Mouse (Mus musculus) stomach, postnatal 0 days (tissue): ENCODE results near the gene Gm9821. TPM values are rescaled to one million over a fixed set of nuclear protein-coding genes. Genes with fewer than 3 reads are reported as not detected.
A peak's percentile ranks its signal among the peaks of the same experiment; 100 is the strongest.

Experiments
- ATAC-seq: fragments of 200-750 bp; cut with Nextera tagmentation; 2 replicates; pipeline ENCODE4 v1.8.0; 2017; ENCODE audit not compliant: low FRiP score, low TSS enrichment
- DNase-seq: peaks from one replicate; pipeline ENCODE4 v3.0.0-alpha.2; 2016; ENCODE audit warnings: low spot score
- H3K27ac ChIP-seq: fragments of 300-500 bp; sonication (generic); replicated peaks from 2 replicates; pipeline ENCODE4 v1.5.1; 2014; ENCODE audit warnings: mild to moderate bottlenecking, control low read depth
- H3K27me3 ChIP-seq: fragments of 300-500 bp; sonication (generic); 2 replicates; pipeline ENCODE4 v1.6.1; 2014; ENCODE audit warnings: low read length; ENCODE audit not compliant: control insufficient read depth, insufficient read depth
- H3K36me3 ChIP-seq: fragments of 300-500 bp; sonication (generic); 2 replicates; pipeline ENCODE4 v1.6.1; 2014; ENCODE audit warnings: low read length, mixed read lengths; ENCODE audit not compliant: control insufficient read depth, insufficient read depth
- H3K4me1 ChIP-seq: fragments of 300-500 bp; sonication (generic); replicated peaks from 2 replicates; pipeline ENCODE4 v1.6.1; 2014; ENCODE audit warnings: antibody characterized with exemption; ENCODE audit not compliant: control insufficient read depth, insufficient read depth
- H3K4me2 ChIP-seq: fragments of 300-500 bp; sonication (generic); replicated peaks from 2 replicates; pipeline ENCODE4 v1.6.1; 2014; ENCODE audit warnings: low read depth, mild to moderate bottlenecking, control low read depth, moderate library complexity
- H3K4me3 ChIP-seq: fragments of 300-500 bp; sonication (generic); 2 replicates; pipeline ENCODE4 v1.5.1; 2014; ENCODE audit warnings: low read depth, low read length, control low read depth
- H3K9ac ChIP-seq: fragments of 300-500 bp; sonication (generic); 2 replicates; pipeline ENCODE4 v1.6.1; 2014; ENCODE audit warnings: mild to moderate bottlenecking, low read length, control low read depth, mixed read lengths
- H3K9me3 ChIP-seq: fragments of 300-500 bp; sonication (generic); 2 replicates; pipeline ENCODE4 v1.6.1; 2016; ENCODE audit warnings: low read length; ENCODE audit not compliant: control insufficient read depth
- CTCF ChIP-seq: IDR thresholded peaks from 2 replicates; pipeline ENCODE4 v1.5.1; 2016; ENCODE audit warnings: antibody characterized with exemption, low read depth, mild to moderate bottlenecking, moderate library complexity
- EP300 ChIP-seq: optimal IDR thresholded peaks from 2 replicates; pipeline ENCODE3; 2016; ENCODE audit warnings: antibody characterized with exemption
- WGBS: fragments of 180-500 bp; shearing (Covaris S2); extraction: QIAGEN DNeasy Blood & Tissue Kit; methylation state at CpG from one replicate; pipeline ENCODE4 v1.1.7; 2014; 5-methylcytosine and 5-hydroxymethylcytosine counted together
- polyA plus RNA-seq: library from polyadenylated mRNA; unstranded; fragments of >200 nt; fragmentation: Nextera tagmentation; extraction: Ambion mirVana; gene quantifications from 2 replicates; pipeline ENCODE4 v1.2.1, GENCODE M21; 2015

The Gm9821 gene
- polyA plus RNA-seq, 1 experiment from 2014 or later = 0.15 TPM

GRCm38 (mm10) chr2:91955121-91955591 lies 9.7 kb downstream of the Gm9821 start:
- no peaks in the 10 kb centered on the region for H3K27me3 ChIP-seq
- H3K4me2 ChIP-seq = no peak overlapping the region
- TF ChIP-seq EP300 (no peak), CTCF (no peak)
- WGBS = 51% methylated on average over 4 of the region's 4 CpGs
- no peak overlapping the region for H3K4me3 ChIP-seq
- DNase-seq (peak; percentile 42), ATAC-seq (no peak)
- H3K9me3 ChIP-seq = no peaks in the 10 kb centered on the region
- H3K27ac ChIP-seq = 0 out of 2 replicates have a peak overlapping the region, but pooled peaks have one; percentile 19
- H3K36me3 ChIP-seq = no peaks in the 10 kb centered on the region
- peaks cover 11% of the 10 kb centered on the region for H3K4me1 ChIP-seq
- H3K9ac ChIP-seq = no peak overlapping the region

GRCm38 (mm10) chr2:91955875-91956274 lies 10.4 kb downstream of the Gm9821 start:
- Histone ChIP-seq H3K9me3 (no peaks in the 10 kb centered on the region), H3K27ac (peak overlapping the region; percentile 19; the same call in 1 of the 2 replicates), H3K36me3 (no peaks in the 10 kb centered on the region), H3K27me3 (no peaks in the 10 kb centered on the region), H3K4me1 (peaks cover 9% of the 10 kb centered on the region; the same call in 1 of the 2 replicates), H3K9ac (no peak overlapping the region), H3K4me3 (no peak overlapping the region), H3K4me2 (no peak overlapping the region)
- TF ChIP-seq CTCF (no peak), EP300 (no peak)
- ATAC-seq (no peak), DNase-seq (no peak)
- 70% methylated on average over 6 of the region's 6 CpGs for WGBS

DNA sequence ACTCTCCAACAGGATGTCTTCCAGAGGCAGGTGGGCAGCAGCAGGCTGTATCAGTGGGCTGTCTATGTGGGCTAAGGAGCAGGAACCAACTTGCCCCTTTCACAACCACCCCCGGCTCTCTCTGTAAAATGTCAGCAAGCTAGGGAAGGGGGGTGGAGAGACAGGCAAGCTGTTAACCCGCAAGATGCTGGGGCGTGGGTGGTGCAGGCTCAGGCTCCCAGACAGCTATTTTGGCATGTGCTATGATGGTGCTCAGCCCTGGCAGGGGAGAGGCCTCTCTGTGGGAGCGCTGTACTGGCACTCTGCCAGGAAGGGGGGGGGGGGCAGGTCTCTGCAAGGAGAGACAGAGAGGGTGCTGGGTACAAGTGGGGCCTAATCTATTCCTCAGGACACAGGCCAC lies 11.6 kb downstream of the Gm9821 start:
- H3K4me3 ChIP-seq = no peak overlapping the region
- WGBS = 4% methylated on average over 4 of the region's 4 CpGs
- DNase-seq (peak; percentile 73), ATAC-seq (0 out of 2 replicates have a peak, but pooled peaks have one; percentile 13)
- H3K36me3 ChIP-seq = no peaks in the 10 kb centered on the region
- no peak overlapping the region for H3K4me2 ChIP-seq
- H3K4me1 ChIP-seq = peaks cover 9% of the 10 kb centered on the region; the same call in 1 of the 2 replicates
- H3K27me3 ChIP-seq = no peaks in the 10 kb centered on the region
- 0 out of 2 replicates have a peak overlapping the region, but pooled peaks have one; percentile 14 for H3K27ac ChIP-seq
- TF ChIP-seq CTCF = no peak
- H3K9me3 ChIP-seq = no peaks in the 10 kb centered on the region
- H3K9ac ChIP-seq = no peak overlapping the region

GRCm38 (mm10) chr2:91958049-91958448 lies 12.5 kb downstream of the Gm9821 start:
- Histone ChIP-seq H3K27me3 (no peaks in the 10 kb centered on the region), H3K9ac (no peak overlapping the region), H3K4me3 (no peak overlapping the region), H3K4me1 (peaks cover 9% of the 10 kb centered on the region; the same call in 1 of the 2 replicates), H3K9me3 (no peaks in the 10 kb centered on the region), H3K27ac (no peak overlapping the region), H3K4me2 (no peak overlapping the region), H3K36me3 (no peaks in the 10 kb centered on the region)
- DNase-seq (no peak), ATAC-seq (no peak)
- WGBS = 76% methylated on average over 8 of the region's 8 CpGs
- TF ChIP-seq EP300 = no peak

DNA sequence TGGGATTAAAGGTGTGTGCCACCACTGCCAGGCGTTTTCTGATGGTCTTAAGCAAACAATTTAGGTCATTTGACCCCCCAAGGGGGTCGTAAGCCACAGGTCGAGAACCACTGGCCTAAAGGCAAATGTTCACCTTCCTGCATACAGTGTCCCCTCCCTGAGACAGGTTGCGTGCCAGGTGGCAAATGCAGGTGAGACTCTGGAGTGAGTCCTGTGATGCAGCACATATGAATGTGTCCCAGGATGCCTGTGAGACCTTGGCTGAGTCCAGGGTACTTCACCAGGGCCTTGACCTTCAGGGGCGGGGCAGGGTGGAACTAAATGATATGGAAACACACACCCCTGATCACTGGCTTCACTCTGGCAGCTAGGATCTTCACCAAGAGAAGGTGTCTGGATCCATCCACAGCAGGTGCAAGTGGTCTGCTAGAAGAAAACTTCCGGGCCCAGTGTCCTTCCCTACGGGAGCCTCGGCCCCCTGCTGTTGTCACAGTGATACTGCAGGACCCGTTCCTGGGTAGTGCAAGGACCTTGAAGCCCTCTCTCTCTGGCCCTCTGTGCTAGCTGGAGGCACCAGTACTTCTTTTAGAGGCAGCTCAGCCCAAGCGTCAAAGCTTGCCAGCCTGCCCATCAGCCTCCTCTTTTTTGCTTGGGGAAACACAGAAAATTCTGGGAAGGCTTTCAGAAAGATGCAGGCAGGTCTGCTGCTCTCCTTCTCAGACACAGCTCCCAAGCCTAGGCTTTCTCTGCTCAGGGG lies 13.4 kb downstream of the Gm9821 start:
- Histone ChIP-seq H3K27me3 (no peaks in the 10 kb centered on the region), H3K4me3 (no peak overlapping the region), H3K9me3 (no peaks in the 10 kb centered on the region), H3K27ac (no peak overlapping the region), H3K4me1 (peaks cover 6% of the 10 kb centered on the region; the same call in 1 of the 2 replicates), H3K4me2 (no peak overlapping the region), H3K9ac (no peak overlapping the region), H3K36me3 (no peaks in the 10 kb centered on the region)
- ATAC-seq (no peak), DNase-seq (peak; percentile 65)
- WGBS = 43% methylated on average over 10 of the region's 10 CpGs
- no peak for TF ChIP-seq EP300
- peak; percentile 83 for TF ChIP-seq CTCF
